In genomic region chr10:113985376-113985775, GRCm38 (mm10) we compare ENCODE assay signal across 21 mouse cellular contexts.
"Had no signal": no experiment of that assay in that cellular context is flagged by ENCODE, and none has a peak within 500 bp of the region (broad histone marks: within the 10 kb centered on the region; RNA-seq: fewer than 3 reads in every experiment).

No protein-coding gene starts in this region.

- H3K9ac ChIP-seq: liver, postnatal 0 days; lung, embryonic 15.5 days; midbrain, embryonic 13.5 days; midbrain, embryonic 15.5 days; neural tube, embryonic 13.5 days; neural tube, embryonic 15.5 days had no signal

- H3K27me3 ChIP-seq: lung, embryonic 15.5 days; megakaryocyte, embryonic 14.5 days; midbrain, embryonic 13.5 days; midbrain, embryonic 15.5 days; neural tube, embryonic 13.5 days; neural tube, embryonic 15.5 days had no signal

- H3K36me3 ChIP-seq: lung, embryonic 15.5 days; midbrain, embryonic 13.5 days; midbrain, embryonic 15.5 days; neural tube, embryonic 13.5 days; neural tube, embryonic 15.5 days had no signal

- H3K9me3 ChIP-seq: lung, embryonic 15.5 days; megakaryocyte, embryonic 14.5 days; midbrain, embryonic 13.5 days; midbrain, embryonic 15.5 days; neural tube, embryonic 13.5 days; neural tube, embryonic 15.5 days had no signal

- DNase-seq: liver, postnatal 0 days; lung, adult 2 months; lung, postnatal 14 days; lung, postnatal 36 days; retina, postnatal 1 day; right cerebral cortex, postnatal 25 days; right cerebral cortex, postnatal 4 days; spleen, adult 18-20 months; thymus, adult 2 months; thymus, postnatal 25 days; thymus, postnatal 4 days had no signal

- ATAC-seq: liver, postnatal 0 days; lung, postnatal 0 days; midbrain, embryonic 13.5 days; midbrain, embryonic 15.5 days had no signal

- H3K4me2 ChIP-seq: lung, embryonic 15.5 days; midbrain, embryonic 11.5 days; midbrain, embryonic 13.5 days; midbrain, embryonic 15.5 days; neural tube, embryonic 13.5 days; neural tube, embryonic 15.5 days had no signal

- H3K4me1 ChIP-seq: lung, embryonic 15.5 days; megakaryocyte, embryonic 14.5 days; midbrain, embryonic 13.5 days; midbrain, embryonic 15.5 days; neural tube, embryonic 13.5 days; neural tube, embryonic 15.5 days had no signal

- H3K27ac ChIP-seq: lung, embryonic 15.5 days; macrophage; midbrain, embryonic 13.5 days; midbrain, embryonic 15.5 days; neural tube, embryonic 13.5 days; neural tube, embryonic 15.5 days had no signal

- H3K4me3 ChIP-seq: lung, embryonic 15.5 days; megakaryocyte, embryonic 14.5 days; midbrain, embryonic 13.5 days; midbrain, embryonic 15.5 days; myocyte; neural tube, embryonic 13.5 days; neural tube, embryonic 15.5 days had no signal
